Mouse (Mus musculus): ENCODE results near the gene Padi4. TPM values are rescaled to one million over a fixed set of nuclear protein-coding genes. Genes with fewer than 3 reads are reported as not detected.

The Padi4 gene
- polyA plus RNA-seq, 1 experiment from 2014 or later, result 0.30 TPM

DNA sequence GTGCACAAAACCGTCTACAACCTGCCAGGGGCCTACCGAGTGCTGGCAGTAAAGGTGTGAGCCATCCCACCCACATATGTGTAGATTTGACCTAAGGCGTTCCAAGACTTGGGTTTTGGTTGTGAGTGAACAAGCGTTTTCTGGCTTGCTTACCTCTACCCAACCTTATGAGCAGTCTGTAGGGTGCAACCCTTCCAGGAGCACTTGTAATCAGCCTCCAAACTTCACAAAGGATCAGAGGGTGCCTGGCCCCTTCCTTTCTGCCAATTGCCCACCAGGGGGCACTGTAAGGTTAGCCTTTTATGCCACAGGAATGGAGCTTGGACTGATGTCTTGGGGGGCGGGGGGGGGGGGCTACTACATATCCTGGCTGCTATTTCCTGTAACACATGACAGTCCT, 50.2 kb downstream of the Padi4 start:
- 63% methylated on average over 5 of the region's 5 CpGs for WGBS
- peak; percentile 67 for DNase-seq (ENCODE audit: low spot score)
- H3K4me3 ChIP-seq, result no peak overlapping the region
- 0 out of 2 replicates have a peak, but pooled peaks cover 7% of the 10 kb centered on the region for H3K4me1 ChIP-seq
- no peak overlapping the region for H3K27ac ChIP-seq (replicated peaks)
- H3K27me3 ChIP-seq (replicated peaks; ENCODE audit: low read depth, poor library complexity, severe bottlenecking), result no peaks in the 10 kb centered on the region
- peaks cover 91% of the 10 kb centered on the region for H3K36me3 ChIP-seq (replicated peaks)
- no peaks in the 10 kb centered on the region for H3K9me3 ChIP-seq

GRCm38 (mm10) chr4:140723192-140723591, 50.8 kb downstream of the Padi4 start:
- WGBS, result 86% methylated on average over 9 of the region's 9 CpGs
- DNase-seq (ENCODE audit: low spot score), result no peak
- peaks cover 97% of the 10 kb centered on the region for H3K36me3 ChIP-seq (replicated peaks)

DNA sequence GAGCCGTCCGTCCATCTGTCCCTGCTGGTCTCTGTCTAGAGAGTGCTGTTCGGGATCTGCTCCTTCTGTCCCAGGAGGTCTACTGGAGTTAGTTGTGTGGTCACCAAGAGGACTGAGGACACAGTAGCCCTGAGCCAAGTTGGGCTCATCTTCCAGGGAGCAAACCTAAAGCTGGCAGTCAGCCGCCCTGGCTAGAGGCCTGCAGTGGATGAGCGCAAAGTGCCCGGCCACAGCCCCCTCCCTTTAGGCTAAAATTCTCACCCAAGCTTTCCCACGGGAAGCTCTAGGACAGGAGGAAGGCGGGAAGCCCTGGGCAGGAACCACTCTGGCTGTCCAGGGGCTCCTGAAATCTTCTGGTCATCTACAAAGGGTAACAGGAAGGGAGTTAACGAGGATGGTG, 51.3 kb downstream of the Padi4 start:
- WGBS, result 78% methylated on average over 9 of the region's 9 CpGs
- Histone ChIP-seq H3K27ac (replicated peaks) (no peak overlapping the region), H3K27me3 (replicated peaks; ENCODE audit: low read depth, poor library complexity, severe bottlenecking) (no peaks in the 10 kb centered on the region), H3K9me3 (no peaks in the 10 kb centered on the region), H3K4me3 (no peak overlapping the region), H3K36me3 (replicated peaks) (peaks cover 100% of the 10 kb centered on the region), H3K4me1 (0 out of 2 replicates have a peak, but pooled peaks cover 7% of the 10 kb centered on the region)
- DNase-seq (ENCODE audit: low spot score), result no peak

More at GRCm38 (mm10) chr4:140723192-140723591, 50.8 kb downstream of the Padi4 start:
- no peaks in the 10 kb centered on the region for H3K9me3 ChIP-seq
- H3K4me1 ChIP-seq, result 0 out of 2 replicates have a peak, but pooled peaks cover 7% of the 10 kb centered on the region
- H3K27me3 ChIP-seq (replicated peaks; ENCODE audit: low read depth, poor library complexity, severe bottlenecking), result no peaks in the 10 kb centered on the region
- no peak overlapping the region for H3K4me3 ChIP-seq
- H3K27ac ChIP-seq (replicated peaks), result no peak overlapping the region

- H3K36me3 ChIP-seq (replicated peaks), result peaks cover 100% of the 10 kb centered on the region
- 85% methylated on average over 20 of the region's 20 CpGs for WGBS
- H3K4me1 ChIP-seq, result 0 out of 2 replicates have a peak, but pooled peaks cover 7% of the 10 kb centered on the region
- H3K4me3 ChIP-seq, result no peak overlapping the region
- H3K27ac ChIP-seq (replicated peaks), result no peak overlapping the region; the same call in 1 of the 2 replicates
- peak; percentile 33 for DNase-seq (ENCODE audit: low spot score)
- H3K27me3 ChIP-seq (replicated peaks; ENCODE audit: low read depth, poor library complexity, severe bottlenecking), result no peaks in the 10 kb centered on the region
- H3K9me3 ChIP-seq, result no peaks in the 10 kb centered on the region
Observed at GRCm38 (mm10) chr4:140721968-140722490, 52.0 kb downstream of the Padi4 start.

DNA sequence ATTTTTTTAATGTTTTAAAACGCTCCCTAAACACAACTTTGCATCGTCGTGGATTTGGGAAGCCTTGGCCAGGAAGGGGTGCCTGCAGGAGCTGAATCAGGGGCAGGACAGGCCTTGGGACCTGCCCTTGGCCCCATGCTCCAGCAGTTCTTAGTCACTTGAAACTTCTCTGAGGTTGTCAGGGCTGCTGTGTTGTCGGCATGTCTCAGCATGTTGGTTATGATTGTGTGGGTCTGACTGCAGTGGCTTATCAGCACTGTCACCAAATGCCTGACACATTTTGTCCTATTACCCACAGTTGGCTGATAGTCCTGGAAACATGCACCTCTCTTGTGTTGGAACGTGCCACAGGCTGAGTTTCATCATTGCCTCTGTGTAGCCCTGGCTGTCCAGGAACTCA, 53.9 kb downstream of the Padi4 start:
- WGBS, result 90% methylated on average over 5 of the region's 5 CpGs
- H3K9me3 ChIP-seq, result no peaks in the 10 kb centered on the region
- 0 out of 2 replicates have a peak, but pooled peaks cover 7% of the 10 kb centered on the region for H3K4me1 ChIP-seq
- H3K4me3 ChIP-seq, result no peak overlapping the region
- DNase-seq (ENCODE audit: low spot score), result no peak
- no peaks in the 10 kb centered on the region for H3K27me3 ChIP-seq (replicated peaks; ENCODE audit: low read depth, poor library complexity, severe bottlenecking)
- peaks cover 100% of the 10 kb centered on the region for H3K36me3 ChIP-seq (replicated peaks)
- H3K27ac ChIP-seq (replicated peaks), result no peak overlapping the region

- WGBS, result 95% methylated on average over 9 of the region's 9 CpGs
- Histone ChIP-seq H3K4me3 (no peak overlapping the region), H3K27ac (replicated peaks) (no peak overlapping the region), H3K27me3 (replicated peaks; ENCODE audit: low read depth, poor library complexity, severe bottlenecking) (no peaks in the 10 kb centered on the region), H3K36me3 (replicated peaks) (peaks cover 99% of the 10 kb centered on the region), H3K9me3 (no peaks in the 10 kb centered on the region), H3K4me1 (peaks cover 18% of the 10 kb centered on the region)
- no peak for DNase-seq (ENCODE audit: low spot score)
Observed at GRCm38 (mm10) chr4:140718436-140718835, 55.6 kb downstream of the Padi4 start.

- 97% methylated on average over 11 of the region's 11 CpGs for WGBS
- Histone ChIP-seq H3K9me3 (no peaks in the 10 kb centered on the region), H3K27me3 (replicated peaks; ENCODE audit: low read depth, poor library complexity, severe bottlenecking) (no peaks in the 10 kb centered on the region), H3K4me1 (peaks cover 27% of the 10 kb centered on the region), H3K4me3 (no peak overlapping the region), H3K27ac (replicated peaks) (no peak overlapping the region), H3K36me3 (replicated peaks) (peaks cover 99% of the 10 kb centered on the region)
- no peak for DNase-seq (ENCODE audit: low spot score)
Observed at GRCm38 (mm10) chr4:140716994-140717393, 57.0 kb downstream of the Padi4 start.

DNA sequence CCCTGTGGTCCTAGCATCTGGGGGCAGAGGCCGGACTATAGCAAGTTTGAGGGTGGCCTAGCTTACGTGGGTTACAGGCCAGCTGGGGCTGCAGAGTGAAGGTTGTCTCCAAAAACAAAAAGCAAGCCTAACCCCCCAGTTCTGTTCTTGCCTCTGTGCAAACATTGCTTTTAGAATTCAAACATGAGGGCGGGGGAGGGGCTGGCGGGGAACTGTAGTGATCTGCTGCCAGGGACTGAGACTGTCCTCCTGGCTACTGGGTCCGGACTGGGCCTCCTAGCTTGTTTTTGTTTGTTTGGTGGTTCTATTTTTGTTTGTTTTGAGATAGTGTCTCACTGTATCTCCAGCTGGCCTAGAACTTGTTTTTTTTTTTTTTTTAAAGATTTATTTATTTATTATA, 59.5 kb downstream of the Padi4 start:
- no peak overlapping the region for H3K4me3 ChIP-seq
- WGBS, result 88% methylated on average over 5 of the region's 5 CpGs
- no peak for DNase-seq (ENCODE audit: low spot score)
- no peaks in the 10 kb centered on the region for H3K9me3 ChIP-seq
- H3K27me3 ChIP-seq (replicated peaks; ENCODE audit: low read depth, poor library complexity, severe bottlenecking), result no peaks in the 10 kb centered on the region
- peaks cover 35% of the 10 kb centered on the region for H3K4me1 ChIP-seq
- H3K36me3 ChIP-seq (replicated peaks), result peaks cover 99% of the 10 kb centered on the region
- H3K27ac ChIP-seq (replicated peaks), result no peak overlapping the region

DNA sequence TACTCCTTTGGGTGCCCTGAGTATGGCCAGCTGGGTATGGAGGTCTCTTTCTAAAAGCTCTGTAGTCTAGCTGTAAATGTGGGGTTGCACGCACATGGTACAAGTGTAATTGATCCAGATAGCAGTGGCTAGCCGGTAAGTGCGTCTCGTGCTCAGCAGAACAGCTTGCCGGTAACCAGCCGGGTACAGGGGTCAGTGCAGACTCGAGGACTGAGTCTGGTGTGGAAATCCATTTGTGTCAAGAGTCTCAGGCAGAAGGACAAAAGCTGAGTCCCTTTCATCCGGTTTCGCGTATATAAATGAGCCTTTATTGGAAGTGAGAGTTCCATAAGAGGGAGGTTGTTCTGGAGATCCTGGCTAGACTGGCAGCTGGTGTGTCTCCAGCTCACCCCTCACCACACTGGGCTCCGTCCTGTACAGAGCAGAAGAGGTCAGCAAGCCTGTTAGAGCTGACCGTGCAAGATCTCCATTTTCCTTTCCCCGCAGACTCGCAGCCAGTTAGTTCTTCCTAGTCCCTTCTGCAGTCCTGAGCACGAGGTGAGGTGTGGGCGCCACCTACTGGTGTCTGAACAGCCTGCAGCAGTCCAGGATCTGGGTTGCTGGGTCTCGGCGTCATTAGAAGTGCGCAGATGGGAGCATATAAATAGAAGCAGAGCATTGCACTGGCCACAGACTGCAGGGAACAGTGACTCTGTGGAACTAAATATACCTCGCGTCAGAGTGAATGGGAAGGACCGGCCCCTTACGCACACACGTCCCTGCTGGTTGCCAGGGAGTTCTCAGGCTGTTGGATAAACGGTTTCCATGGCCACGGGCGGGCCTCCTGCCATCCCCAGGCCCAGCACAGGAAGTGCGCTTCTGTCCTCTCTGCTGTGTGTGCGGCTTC, 60.3 kb downstream of the Padi4 start:
- H3K4me1 ChIP-seq, result peaks cover 35% of the 10 kb centered on the region
- WGBS, result 65% methylated on average over 29 of the region's 29 CpGs
- no peaks in the 10 kb centered on the region for H3K27me3 ChIP-seq (replicated peaks; ENCODE audit: low read depth, poor library complexity, severe bottlenecking)
- no peak overlapping the region; the same call in 1 of the 2 replicates for H3K27ac ChIP-seq (replicated peaks)
- peaks cover 99% of the 10 kb centered on the region for H3K36me3 ChIP-seq (replicated peaks)
- H3K9me3 ChIP-seq, result no peaks in the 10 kb centered on the region
- H3K4me3 ChIP-seq, result no peak overlapping the region
- peak; percentile 86 for DNase-seq (ENCODE audit: low spot score)

GRCm38 (mm10) chr4:140711360-140711759, 62.7 kb downstream of the Padi4 start:
- H3K27ac ChIP-seq (replicated peaks), result no peak overlapping the region
- peaks cover 48% of the 10 kb centered on the region for H3K4me1 ChIP-seq
- no peak for DNase-seq (ENCODE audit: low spot score)
- peaks cover 99% of the 10 kb centered on the region for H3K36me3 ChIP-seq (replicated peaks)
- H3K27me3 ChIP-seq (replicated peaks; ENCODE audit: low read depth, poor library complexity, severe bottlenecking), result no peaks in the 10 kb centered on the region
- WGBS, result 89% methylated on average over 5 of the region's 5 CpGs
- no peaks in the 10 kb centered on the region for H3K9me3 ChIP-seq
- no peak overlapping the region for H3K4me3 ChIP-seq

- H3K36me3 ChIP-seq (replicated peaks), result peaks cover 99% of the 10 kb centered on the region
- no peak for DNase-seq (ENCODE audit: low spot score)
- H3K27me3 ChIP-seq (replicated peaks; ENCODE audit: low read depth, poor library complexity, severe bottlenecking), result no peaks in the 10 kb centered on the region
- peaks cover 54% of the 10 kb centered on the region for H3K4me1 ChIP-seq
- no peaks in the 10 kb centered on the region for H3K9me3 ChIP-seq
- H3K27ac ChIP-seq (replicated peaks), result no peak overlapping the region
- no peak overlapping the region for H3K4me3 ChIP-seq
- WGBS, result 86% methylated on average over 10 of the region's 10 CpGs
Observed at GRCm38 (mm10) chr4:140710781-140711180, 63.3 kb downstream of the Padi4 start.

DNA sequence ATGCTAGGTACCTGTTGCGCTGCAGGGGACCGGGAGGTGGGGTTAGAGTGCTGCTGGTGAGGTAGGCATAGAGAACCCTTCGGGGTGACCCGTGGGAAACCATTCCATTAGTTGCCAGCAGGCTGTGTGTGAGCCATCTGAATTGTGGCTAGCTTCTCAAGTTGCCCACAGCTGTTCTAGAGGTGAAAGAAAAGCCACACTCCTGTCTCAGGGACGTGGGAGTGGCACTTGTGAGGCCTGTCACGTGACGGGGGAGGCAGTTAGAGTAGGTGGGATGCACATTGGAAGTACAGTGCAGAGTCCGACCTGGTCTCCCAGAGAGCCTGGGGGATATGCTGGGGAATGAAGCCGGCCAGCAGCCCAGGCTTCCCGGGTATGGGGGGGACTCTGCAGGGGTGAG, 64.4 kb downstream of the Padi4 start:
- DNase-seq (ENCODE audit: low spot score), result no peak
- H3K9me3 ChIP-seq, result no peaks in the 10 kb centered on the region
- 90% methylated on average over 10 of the region's 10 CpGs for WGBS
- no peaks in the 10 kb centered on the region for H3K27me3 ChIP-seq (replicated peaks; ENCODE audit: low read depth, poor library complexity, severe bottlenecking)
- peaks cover 65% of the 10 kb centered on the region for H3K4me1 ChIP-seq
- peaks cover 100% of the 10 kb centered on the region for H3K36me3 ChIP-seq (replicated peaks)
- no peak overlapping the region for H3K27ac ChIP-seq (replicated peaks)
- no peak overlapping the region for H3K4me3 ChIP-seq

DNA sequence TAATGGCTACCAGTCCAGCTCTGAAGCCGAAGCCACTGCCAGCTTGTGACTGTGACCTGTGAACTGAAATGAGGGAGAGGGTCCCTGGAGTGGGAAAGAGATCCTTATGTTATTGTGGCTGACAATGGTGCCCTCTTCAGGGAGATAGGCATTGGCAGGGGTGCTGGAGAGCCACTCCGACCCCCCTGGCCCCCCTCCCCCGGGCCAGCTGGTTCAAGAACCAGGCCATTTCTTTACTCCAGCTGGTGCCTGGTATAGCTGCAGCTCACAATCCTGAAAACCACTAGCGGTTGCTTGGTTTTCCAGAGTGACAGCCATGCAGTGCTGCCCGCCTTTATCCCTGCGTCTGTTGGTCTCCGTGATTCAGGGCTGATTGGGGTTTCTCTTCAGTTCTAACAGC, 64.9 kb downstream of the Padi4 start:
- H3K4me1 ChIP-seq, result peaks cover 66% of the 10 kb centered on the region
- 93% methylated on average over 7 of the region's 7 CpGs for WGBS
- H3K36me3 ChIP-seq (replicated peaks), result peaks cover 100% of the 10 kb centered on the region

More for the DNA sequence above, 64.9 kb downstream of the Padi4 start:
- H3K27me3 ChIP-seq (replicated peaks; ENCODE audit: low read depth, poor library complexity, severe bottlenecking), result no peaks in the 10 kb centered on the region
- no peak overlapping the region for H3K4me3 ChIP-seq
- no peak overlapping the region for H3K27ac ChIP-seq (replicated peaks)
- H3K9me3 ChIP-seq, result no peaks in the 10 kb centered on the region
- DNase-seq (ENCODE audit: low spot score), result no peak
